Comparison of ENCODE assay signal across 31 mouse cellular contexts in the genomic region with DNA sequence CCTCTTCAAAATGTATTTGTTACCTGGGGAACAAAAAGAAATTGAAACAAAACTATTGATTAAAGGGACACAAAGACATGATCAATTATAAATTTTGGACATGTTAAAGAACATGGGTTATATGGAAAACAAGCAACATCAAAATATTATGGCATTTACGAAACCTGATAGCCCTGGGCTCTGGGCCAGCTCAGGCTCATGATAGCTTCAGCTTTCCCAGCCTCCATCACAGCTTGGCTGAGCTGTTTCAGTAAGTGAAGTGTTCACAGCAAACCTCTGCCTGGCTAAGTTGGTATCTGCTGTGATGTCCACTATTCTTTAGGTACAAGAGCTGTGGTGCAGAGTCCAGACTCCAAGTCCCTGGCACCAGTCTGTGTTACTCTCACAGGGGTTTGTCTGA.
"Had no signal": no experiment of that assay in that cellular context is flagged by ENCODE, and none has a peak within 500 bp of the region (broad histone marks: within the 10 kb centered on the region; RNA-seq: fewer than 3 reads in every experiment).

No protein-coding gene starts in this region.

- H3K4me1 ChIP-seq: limb, embryonic 10.5 days; limb, embryonic 12.5 days; liver, embryonic 12.5 days; liver, embryonic 15.5 days; midbrain, embryonic 12.5 days; midbrain, embryonic 13.5 days; midbrain, embryonic 15.5 days; neural tube, embryonic 12.5 days; neural tube, embryonic 13.5 days had no signal

- H3K27ac ChIP-seq: limb, embryonic 10.5 days; limb, embryonic 12.5 days; limb, embryonic 13.5 days; limb, embryonic 15.5 days; liver, embryonic 12.5 days; liver, embryonic 13.5 days; liver, embryonic 14.5 days; liver, embryonic 15.5 days; macrophage; midbrain, embryonic 10.5 days; midbrain, embryonic 12.5 days; midbrain, embryonic 13.5 days; midbrain, embryonic 15.5 days; neural tube, embryonic 12.5 days; neural tube, embryonic 13.5 days had no signal

- H3K27me3 ChIP-seq: limb, embryonic 12.5 days; limb, embryonic 13.5 days; limb, embryonic 15.5 days; liver, embryonic 12.5 days; liver, embryonic 13.5 days; liver, embryonic 15.5 days; lung, embryonic 15.5 days; midbrain, embryonic 12.5 days; midbrain, embryonic 13.5 days; midbrain, embryonic 15.5 days; neural tube, embryonic 12.5 days; neural tube, embryonic 13.5 days had no signal

- H3K9me3 ChIP-seq: limb, embryonic 10.5 days; limb, embryonic 12.5 days; limb, embryonic 13.5 days; limb, embryonic 15.5 days; liver, embryonic 12.5 days; liver, embryonic 13.5 days; liver, embryonic 15.5 days; lung, embryonic 15.5 days; megakaryocyte, embryonic 14.5 days; midbrain, embryonic 10.5 days; midbrain, embryonic 12.5 days; midbrain, embryonic 13.5 days; midbrain, embryonic 15.5 days; neural tube, embryonic 12.5 days; neural tube, embryonic 13.5 days had no signal

- ATAC-seq: liver, embryonic 12.5 days; liver, postnatal 0 days; lung, postnatal 0 days; midbrain, embryonic 13.5 days; midbrain, embryonic 15.5 days; midbrain, embryonic 16.5 days had no signal

- H3K36me3 ChIP-seq: limb, embryonic 10.5 days; limb, embryonic 12.5 days; limb, embryonic 13.5 days; limb, embryonic 15.5 days; liver, embryonic 12.5 days; liver, embryonic 13.5 days; liver, embryonic 15.5 days; lung, embryonic 15.5 days; midbrain, embryonic 10.5 days; midbrain, embryonic 12.5 days; midbrain, embryonic 13.5 days; midbrain, embryonic 15.5 days; neural tube, embryonic 12.5 days; neural tube, embryonic 13.5 days had no signal

- H3K9ac ChIP-seq: limb, embryonic 12.5 days; limb, embryonic 13.5 days; limb, embryonic 15.5 days; liver, embryonic 12.5 days; liver, embryonic 13.5 days; liver, embryonic 14.5 days; liver, embryonic 15.5 days; liver, postnatal 0 days; lung, embryonic 15.5 days; midbrain, embryonic 12.5 days; midbrain, embryonic 13.5 days; midbrain, embryonic 15.5 days; neural tube, embryonic 12.5 days; neural tube, embryonic 13.5 days had no signal

- DNase-seq: left cerebral cortex, postnatal 4 days; liver; liver, embryonic 13.5 days; liver, postnatal 0 days; lung, adult 18-20 months; lung, adult 2 months; lung, postnatal 10 days; lung, postnatal 14 days; lung, postnatal 4 days; midbrain, embryonic 14.5 days had no signal

- H3K4me3 ChIP-seq: limb, embryonic 10.5 days; limb, embryonic 12.5 days; limb, embryonic 13.5 days; limb, embryonic 15.5 days; liver, embryonic 12.5 days; liver, embryonic 13.5 days; liver, embryonic 15.5 days; lung, embryonic 15.5 days; megakaryocyte, embryonic 14.5 days; midbrain, embryonic 10.5 days; midbrain, embryonic 12.5 days; midbrain, embryonic 13.5 days; midbrain, embryonic 15.5 days; myocyte; neural tube, embryonic 12.5 days; neural tube, embryonic 13.5 days had no signal

- H3K4me2 ChIP-seq: limb, embryonic 12.5 days; limb, embryonic 13.5 days; limb, embryonic 15.5 days; liver, embryonic 11.5 days; liver, embryonic 12.5 days; liver, embryonic 13.5 days; liver, embryonic 15.5 days; lung, embryonic 15.5 days; midbrain, embryonic 11.5 days; midbrain, embryonic 12.5 days; midbrain, embryonic 13.5 days; midbrain, embryonic 15.5 days; neural tube, embryonic 12.5 days; neural tube, embryonic 13.5 days had no signal
